Mouse (Mus musculus) neural tube, embryonic 12.5 days (tissue): ENCODE data around the gene Glo1. TPM values are rescaled to one million over a fixed set of nuclear protein-coding genes. Genes with fewer than 3 reads are reported as not detected.
"Not testable (repeated sequence)": the region's sequence is repeated elsewhere in the genome, so short reads cannot be mapped to it uniquely, and the experiment has no call there.

ENCODE experiments used
- ATAC-seq: fragments of 200-750 bp; cut with Nextera tagmentation; 2 replicates; pipeline ENCODE4 v1.8.0; 2017; ENCODE audit warnings: low read depth, mild to moderate bottlenecking, moderate TSS enrichment, moderate library complexity; ENCODE audit not compliant: low FRiP score
- H3K27ac ChIP-seq: fragments of 300-500 bp; sonication (generic); 2 replicates; pipeline ENCODE4 v1.5.1; 2016
- H3K27me3 ChIP-seq: fragments of 300-500 bp; sonication (generic); replicated peaks from 2 replicates; pipeline ENCODE4 v1.6.1; 2016; ENCODE audit warnings: mild to moderate bottlenecking
- H3K36me3 ChIP-seq: fragments of 300-500 bp; sonication (generic); 2 replicates; pipeline ENCODE4 v1.6.1; 2016; ENCODE audit warnings: mild to moderate bottlenecking
- H3K4me1 ChIP-seq: fragments of 300-500 bp; sonication (generic); 2 replicates; pipeline ENCODE4 v1.6.1; 2016
- H3K4me2 ChIP-seq: fragments of 300-500 bp; sonication (generic); replicated peaks from 2 replicates; pipeline ENCODE4 v1.6.1; 2016; ENCODE audit warnings: mild to moderate bottlenecking
- H3K4me3 ChIP-seq: fragments of 300-500 bp; sonication (generic); 2 replicates; pipeline ENCODE4 v1.5.1; 2016
- H3K9ac ChIP-seq: fragments of 300-500 bp; sonication (generic); 2 replicates; pipeline ENCODE4 v1.6.1; 2016; ENCODE audit warnings: mild to moderate bottlenecking
- H3K9me3 ChIP-seq: fragments of 300-500 bp; sonication (generic); 2 replicates; pipeline ENCODE4 v1.6.1; 2016; ENCODE audit warnings: mild to moderate bottlenecking
- WGBS: fragments of 180-500 bp; shearing (Covaris S2); methylation state at CpG from one replicate; pipeline ENCODE4 v1.1.7; 2016; 5-methylcytosine and 5-hydroxymethylcytosine counted together
- polyA plus RNA-seq: library from polyadenylated mRNA; unstranded; fragments of >200 nt; fragmentation: Nextera tagmentation; extraction: Ambion mirVana; gene quantifications from 2 replicates; pipeline ENCODE4 v1.2.1, GENCODE M21; 2016

Glo1 gene
- 183 and 190 TPM in 2 replicates for polyA plus RNA-seq

DNA sequence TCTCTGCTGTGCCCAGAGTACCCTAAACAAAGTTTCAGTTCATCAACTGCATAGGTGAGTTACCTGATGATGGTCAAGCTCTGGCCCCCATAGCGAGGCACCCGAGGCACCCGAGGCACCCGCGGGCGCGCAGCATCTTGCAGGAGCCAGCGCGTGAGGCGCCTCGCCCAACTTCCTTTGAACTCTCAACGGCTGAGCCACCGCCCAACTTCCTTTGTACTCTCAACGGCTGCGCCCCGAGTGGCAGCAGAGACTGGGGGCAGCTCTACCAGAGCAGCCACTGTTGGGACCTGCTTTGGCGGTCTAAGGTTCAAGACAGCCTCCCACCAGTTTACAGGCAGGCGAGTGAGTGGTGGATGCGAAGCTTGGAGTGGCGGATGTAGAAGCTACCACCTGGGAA lies at the start of gene Glo1:
TSS of gene Glo1 (minus strand) at position 153 of the 400 bp plus-strand sequence.
- not testable (repeated sequence) for H3K4me3 ChIP-seq, H3K4me2 ChIP-seq, H3K36me3 ChIP-seq, H3K27me3 ChIP-seq, H3K9me3 ChIP-seq, H3K27ac ChIP-seq, H3K9ac ChIP-seq, H3K4me1 ChIP-seq, ATAC-seq
- WGBS, result no CpG with 5 or more reads among the region's 20 CpGs

DNA sequence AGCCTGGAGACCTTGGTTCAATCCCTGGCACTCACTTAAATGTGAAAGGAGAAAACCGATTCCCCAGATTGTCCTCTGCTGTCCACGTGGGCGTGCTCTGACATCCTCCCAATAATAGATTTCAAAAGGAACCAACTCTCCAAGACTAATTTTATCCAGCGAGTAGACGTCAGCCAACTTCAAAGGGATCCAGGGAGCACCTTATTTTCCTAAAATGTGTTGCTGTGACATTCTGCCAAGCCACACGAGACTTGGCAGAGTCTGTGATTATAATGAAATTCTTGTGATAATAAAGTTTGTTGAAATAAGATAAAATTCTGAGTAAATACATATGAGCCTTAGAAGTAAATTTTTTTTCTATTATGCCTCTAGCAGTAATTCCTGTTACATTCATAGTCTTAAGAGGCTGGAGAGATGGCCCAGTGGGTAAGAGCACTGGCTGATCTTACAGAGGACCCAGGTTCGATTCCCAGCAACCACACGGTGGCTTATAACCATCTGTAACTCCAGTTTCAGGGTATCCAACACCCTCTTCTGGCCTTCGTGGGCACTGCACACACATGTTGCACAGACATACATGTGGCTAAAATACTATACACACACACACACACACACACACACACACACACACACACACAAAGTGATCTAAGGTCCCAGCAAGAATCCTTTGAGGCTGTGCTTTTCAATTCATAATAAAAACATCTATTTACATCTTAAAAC lies 48.5 kb upstream of the Glo1 start:
- no peak for ATAC-seq
- no peak overlapping the region for H3K4me2 ChIP-seq

DNA sequence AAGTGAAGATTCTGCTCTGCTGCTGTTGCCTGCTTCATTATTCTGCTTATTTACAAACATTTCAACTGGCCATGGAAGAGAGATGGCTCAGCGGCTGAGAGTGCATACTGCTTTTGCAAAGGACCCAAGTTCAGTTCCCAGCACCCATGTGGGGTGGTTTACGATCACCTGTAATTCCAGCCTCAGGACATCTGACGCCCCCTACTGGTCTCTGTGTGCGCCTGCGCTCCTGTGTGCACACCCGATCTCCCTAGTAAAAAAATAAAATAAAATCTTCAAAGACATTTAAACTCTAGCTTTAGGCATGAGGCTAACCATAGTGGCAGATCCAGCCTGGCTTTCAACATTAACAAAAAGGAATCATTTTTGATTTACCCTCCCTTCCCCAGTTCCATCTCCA lies 46.4 kb upstream of the Glo1 start:
- no peak for ATAC-seq
- no peaks in the 10 kb centered on the region for H3K4me1 ChIP-seq
- no peak overlapping the region for H3K27ac ChIP-seq
- H3K36me3 ChIP-seq, result no peaks in the 10 kb centered on the region
- H3K27me3 ChIP-seq, result no peaks in the 10 kb centered on the region
- H3K4me2 ChIP-seq, result no peak overlapping the region
- no peak overlapping the region for H3K9ac ChIP-seq
- no peaks in the 10 kb centered on the region for H3K9me3 ChIP-seq
- 92% methylated on average over 6 of the region's 6 CpGs for WGBS
- no peak overlapping the region for H3K4me3 ChIP-seq

More for the DNA sequence above, 48.5 kb upstream of the Glo1 start:
- Histone ChIP-seq H3K4me1 (no peaks in the 10 kb centered on the region), H3K27ac (no peak overlapping the region), H3K27me3 (no peaks in the 10 kb centered on the region), H3K4me3 (no peak overlapping the region), H3K36me3 (no peaks in the 10 kb centered on the region), H3K9me3 (no peaks in the 10 kb centered on the region), H3K9ac (no peak overlapping the region)
- WGBS, result 94% methylated on average over 9 of the region's 9 CpGs

DNA sequence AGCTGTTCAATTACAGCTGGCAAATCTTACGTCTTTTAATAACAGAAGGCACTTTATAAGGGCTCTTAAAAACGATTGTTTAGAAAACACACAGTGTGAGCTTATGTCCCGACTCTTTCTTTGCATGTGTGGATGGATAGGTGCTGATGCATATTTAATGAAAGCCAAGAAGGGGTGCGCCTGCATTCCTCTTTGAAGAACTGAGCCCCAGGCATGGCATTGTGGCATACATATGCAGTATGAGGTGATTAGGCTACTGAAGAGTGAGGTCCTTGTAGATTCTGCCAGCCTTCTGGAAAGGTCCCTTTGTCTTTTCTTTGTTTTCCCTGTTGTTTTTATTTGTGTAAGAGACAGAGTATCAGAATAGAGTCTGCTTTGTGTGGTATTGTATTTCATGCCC lies 45.9 kb upstream of the Glo1 start:
- no peaks in the 10 kb centered on the region for H3K27me3 ChIP-seq
- no peak for ATAC-seq
- H3K36me3 ChIP-seq, result no peaks in the 10 kb centered on the region
- no peak overlapping the region for H3K4me3 ChIP-seq
- WGBS, result 60% methylated on average over 4 of the region's 4 CpGs
- no peaks in the 10 kb centered on the region for H3K4me1 ChIP-seq
- H3K4me2 ChIP-seq, result no peak overlapping the region
- H3K27ac ChIP-seq, result no peak overlapping the region
- no peak overlapping the region for H3K9ac ChIP-seq
- H3K9me3 ChIP-seq, result no peaks in the 10 kb centered on the region

DNA sequence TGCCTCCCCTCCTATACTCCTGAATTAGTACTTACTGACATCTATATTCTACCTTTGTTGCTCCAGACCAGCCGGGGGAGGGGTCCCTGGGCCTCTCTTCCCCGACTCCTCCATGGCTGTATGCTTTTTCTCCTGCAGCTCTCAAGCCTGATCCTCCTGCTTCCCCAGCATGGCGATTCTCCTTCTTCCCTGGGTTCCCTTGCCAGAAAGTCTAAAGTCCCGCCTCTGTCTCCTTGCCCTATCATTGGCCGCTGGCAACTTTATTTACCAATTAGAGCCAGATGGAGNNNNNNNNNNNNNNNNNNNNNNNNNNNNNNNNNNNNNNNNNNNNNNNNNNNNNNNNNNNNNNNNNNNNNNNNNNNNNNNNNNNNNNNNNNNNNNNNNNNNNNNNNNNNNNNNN lies 38.2 kb upstream of the Glo1 start:
- no peak for ATAC-seq
- Histone ChIP-seq H3K4me1 (no peaks in the 10 kb centered on the region), H3K9me3 (0 out of 2 replicates have a peak, but pooled peaks cover 5% of the 10 kb centered on the region), H3K27ac (no peak overlapping the region), H3K4me2 (no peak overlapping the region), H3K4me3 (no peak overlapping the region), H3K27me3 (no peaks in the 10 kb centered on the region), H3K36me3 (no peaks in the 10 kb centered on the region), H3K9ac (no peak overlapping the region)
- 85% methylated on average over 5 of the region's 5 CpGs for WGBS

DNA sequence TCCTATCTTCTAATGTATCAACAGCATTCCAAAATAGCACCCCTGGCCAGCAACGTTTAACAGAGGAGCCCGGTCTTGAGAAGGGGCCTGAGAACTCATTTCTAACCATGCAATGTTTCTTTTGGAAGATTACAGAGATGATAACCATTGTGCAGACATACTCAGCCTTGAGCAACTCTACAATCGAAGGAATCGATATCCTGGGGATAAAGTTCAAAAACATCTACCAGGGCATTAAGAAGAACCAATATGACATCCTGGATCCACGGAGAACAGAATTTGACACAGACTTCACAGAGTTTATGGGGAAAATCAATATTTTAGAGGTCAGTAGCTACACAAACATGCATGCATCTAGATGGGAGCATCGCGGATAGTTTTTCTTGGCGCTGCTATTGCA lies 36.5 kb upstream of the Glo1 start:
- no peaks in the 10 kb centered on the region for H3K4me1 ChIP-seq
- H3K36me3 ChIP-seq, result no peaks in the 10 kb centered on the region
- no peak for ATAC-seq
- no peak overlapping the region for H3K4me2 ChIP-seq
- no peak overlapping the region for H3K9ac ChIP-seq
- WGBS, result 93% methylated on average over 8 of the region's 8 CpGs
- H3K27ac ChIP-seq, result no peak overlapping the region
- no peak overlapping the region for H3K4me3 ChIP-seq
- H3K27me3 ChIP-seq, result no peaks in the 10 kb centered on the region
- H3K9me3 ChIP-seq, result 0 out of 2 replicates have a peak, but pooled peaks cover 5% of the 10 kb centered on the region

DNA sequence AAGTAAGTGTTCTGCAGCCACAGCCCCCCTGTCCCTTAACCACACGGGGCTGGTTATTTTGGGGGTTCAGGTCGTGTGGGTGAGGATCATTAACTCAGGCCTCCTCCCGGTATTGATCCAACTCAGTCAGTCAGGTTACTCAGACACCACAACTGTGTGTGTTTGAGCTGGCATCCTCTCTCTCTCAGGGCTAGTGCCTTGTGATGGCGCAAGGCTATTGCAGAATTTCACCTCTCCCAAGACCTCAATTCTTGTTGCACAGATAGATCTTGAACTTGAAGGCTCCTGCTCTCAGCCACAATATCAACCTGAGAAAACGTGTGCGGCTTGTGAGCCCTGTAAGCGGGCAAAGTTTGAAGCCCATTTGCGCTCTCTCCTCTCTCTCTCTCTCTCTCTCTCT lies 35.5 kb upstream of the Glo1 start:
- H3K4me2 ChIP-seq, result no peak overlapping the region
- H3K36me3 ChIP-seq, result no peaks in the 10 kb centered on the region
- WGBS, result 77% methylated on average over 8 of the region's 8 CpGs
- no peaks in the 10 kb centered on the region for H3K4me1 ChIP-seq
- no peak overlapping the region for H3K9ac ChIP-seq
- no peak overlapping the region for H3K4me3 ChIP-seq
- H3K27ac ChIP-seq, result no peak overlapping the region
- H3K9me3 ChIP-seq, result 0 out of 2 replicates have a peak, but pooled peaks cover 5% of the 10 kb centered on the region
- no peaks in the 10 kb centered on the region for H3K27me3 ChIP-seq
- no peak for ATAC-seq

DNA sequence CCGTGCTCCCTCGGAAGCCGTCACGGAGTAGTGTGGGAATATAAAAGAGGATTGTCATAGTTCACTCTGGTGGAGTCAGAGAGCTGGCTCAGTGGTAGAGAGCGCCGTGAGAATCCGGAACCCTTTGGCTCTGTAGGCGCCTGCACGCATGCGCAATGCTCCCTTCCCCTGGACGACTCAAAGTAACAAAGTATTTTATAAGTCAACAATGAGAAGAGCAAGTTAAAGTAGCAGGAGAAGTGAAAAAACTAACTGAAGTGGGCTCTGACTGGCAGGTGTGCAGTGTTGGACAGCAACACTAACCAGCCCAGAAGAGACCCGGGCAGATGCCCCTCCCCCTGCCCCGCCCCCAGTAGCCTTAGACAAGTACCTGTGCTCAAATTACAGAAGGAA lies 31.5 kb upstream of the Glo1 start:
- peak; percentile 53; the same call in 1 of the 2 replicates for ATAC-seq
- no peaks in the 10 kb centered on the region for H3K36me3 ChIP-seq
- H3K27me3 ChIP-seq, result no peaks in the 10 kb centered on the region
- peak overlapping the region; percentile 55 for H3K4me2 ChIP-seq
- no peak overlapping the region for H3K27ac ChIP-seq
- no peaks in the 10 kb centered on the region for H3K9me3 ChIP-seq
- WGBS, result 13% methylated on average over 13 of the region's 13 CpGs
- H3K4me3 ChIP-seq, result peak overlapping the region; percentile 16
- H3K4me1 ChIP-seq, result no peaks in the 10 kb centered on the region
- no peak overlapping the region for H3K9ac ChIP-seq

DNA sequence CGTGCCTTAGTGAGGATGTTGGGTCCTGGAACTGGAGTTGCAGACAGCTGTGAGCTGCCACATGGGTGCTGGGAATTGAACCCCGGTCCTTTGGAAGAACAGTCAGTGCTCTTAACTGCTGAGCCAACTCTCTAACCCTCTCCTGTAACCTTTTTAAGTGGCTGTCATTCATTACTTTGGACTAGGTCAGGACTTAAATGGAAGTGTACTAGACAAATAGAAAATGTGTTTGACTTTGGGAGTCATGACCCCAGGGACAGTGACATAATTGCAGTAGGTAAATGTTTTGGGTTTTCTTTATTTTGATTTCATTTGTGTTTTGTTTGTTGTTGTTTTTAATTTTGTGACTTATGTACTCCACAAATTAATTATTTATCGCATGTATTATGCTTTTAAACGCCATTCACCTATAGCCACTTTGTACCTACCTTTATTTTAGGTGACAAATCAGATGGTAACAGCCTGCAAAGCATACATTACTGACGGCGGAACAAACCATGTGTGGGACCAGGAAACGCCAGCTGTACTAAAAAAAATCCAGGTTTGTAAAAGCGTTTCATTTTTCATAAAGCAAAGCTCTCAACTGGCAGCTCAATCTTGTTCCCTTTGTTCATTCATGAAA lies 31.0 kb upstream of the Glo1 start:
- Histone ChIP-seq H3K9me3 (0 out of 2 replicates have a peak, but pooled peaks cover under 1% of the 10 kb centered on the region), H3K4me3 (peak overlapping the region; percentile 16), H3K4me1 (no peaks in the 10 kb centered on the region), H3K36me3 (no peaks in the 10 kb centered on the region), H3K9ac (no peak overlapping the region), H3K4me2 (peak overlapping the region; percentile 55), H3K27ac (no peak overlapping the region), H3K27me3 (no peaks in the 10 kb centered on the region)
- no peak for ATAC-seq
- 60% methylated on average over 8 of the region's 8 CpGs for WGBS

DNA sequence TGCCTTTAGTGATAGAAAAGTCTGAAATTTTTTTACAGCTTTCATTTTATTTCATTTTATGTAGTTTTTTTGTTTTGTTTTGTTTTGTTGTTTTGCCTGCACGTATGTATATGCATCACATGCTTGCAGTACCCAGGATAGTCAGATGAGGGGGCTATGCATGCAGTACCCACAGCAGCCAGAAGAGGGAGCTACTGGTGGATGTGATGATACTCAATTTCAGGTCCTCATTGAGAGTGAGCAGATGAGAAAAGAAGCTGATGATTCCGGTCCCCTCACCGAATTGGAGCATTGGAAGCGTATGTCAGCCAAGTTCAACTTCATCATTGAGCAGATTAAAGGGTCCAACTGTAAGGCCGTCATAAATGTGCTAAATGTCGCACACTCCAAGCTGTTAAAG lies 26.3 kb upstream of the Glo1 start:
- 98% methylated on average over 6 of the region's 6 CpGs for WGBS
- ATAC-seq, result no peak
- 0 out of 2 replicates have a peak, but pooled peaks cover 4% of the 10 kb centered on the region for H3K9me3 ChIP-seq

DNA sequence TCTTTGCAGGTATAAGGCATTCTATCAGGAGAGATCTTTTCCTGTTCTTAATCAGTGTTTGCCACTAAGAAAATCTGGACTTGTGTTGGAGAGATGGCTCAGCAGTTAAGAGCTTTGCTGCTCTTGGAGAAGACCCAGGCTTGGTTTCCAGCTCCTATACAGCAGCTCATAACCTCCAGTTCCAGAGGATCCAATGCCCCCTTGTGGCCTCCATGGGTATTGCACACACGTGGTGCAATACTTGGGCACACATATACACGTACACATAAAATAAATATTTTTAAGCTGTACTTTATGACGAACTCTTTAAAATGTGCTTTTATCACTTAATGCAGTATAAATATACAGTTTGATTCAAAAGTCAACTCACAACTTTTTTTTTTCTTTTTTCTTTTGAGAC lies 22.1 kb upstream of the Glo1 start:
- Histone ChIP-seq H3K9ac (no peak overlapping the region), H3K27me3 (no peaks in the 10 kb centered on the region), H3K4me2 (no peak overlapping the region), H3K4me3 (no peak overlapping the region), H3K27ac (no peak overlapping the region), H3K4me1 (no peaks in the 10 kb centered on the region), H3K9me3 (0 out of 2 replicates have a peak, but pooled peaks cover 4% of the 10 kb centered on the region), H3K36me3 (no peaks in the 10 kb centered on the region)
- no peak for ATAC-seq
- 96% methylated on average over 3 of the region's 3 CpGs for WGBS

More for the DNA sequence above, 26.3 kb upstream of the Glo1 start:
- Histone ChIP-seq H3K4me2 (no peak overlapping the region), H3K4me3 (no peak overlapping the region), H3K36me3 (no peaks in the 10 kb centered on the region), H3K27ac (no peak overlapping the region), H3K9ac (no peak overlapping the region), H3K4me1 (no peaks in the 10 kb centered on the region), H3K27me3 (no peaks in the 10 kb centered on the region)

DNA sequence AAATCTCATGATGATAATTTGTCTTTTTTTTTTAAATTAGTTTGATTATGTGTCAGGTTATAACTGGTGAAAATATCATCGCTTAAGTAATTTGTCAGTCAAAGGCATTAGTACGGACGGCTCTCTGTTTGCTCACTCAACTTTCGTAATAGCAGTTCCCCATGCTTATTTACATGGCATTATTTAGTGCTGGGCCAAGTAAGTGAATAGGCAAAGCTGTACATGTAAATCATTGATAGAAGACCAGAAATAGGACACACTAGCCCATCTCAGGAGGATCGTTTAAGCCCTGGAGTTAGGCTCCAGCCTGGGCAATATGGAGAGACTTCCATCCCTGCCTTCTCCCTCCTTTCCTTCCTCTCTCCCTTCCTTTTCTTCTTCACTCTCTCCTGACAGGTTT lies 14.2 kb upstream of the Glo1 start:
- ATAC-seq, result no peak
- 94% methylated on average over 5 of the region's 5 CpGs for WGBS
- Histone ChIP-seq H3K27me3 (no peaks in the 10 kb centered on the region), H3K36me3 (no peaks in the 10 kb centered on the region), H3K27ac (no peak overlapping the region), H3K4me1 (no peaks in the 10 kb centered on the region), H3K9ac (no peak overlapping the region), H3K9me3 (no peaks in the 10 kb centered on the region), H3K4me2 (no peak overlapping the region), H3K4me3 (no peak overlapping the region)

DNA sequence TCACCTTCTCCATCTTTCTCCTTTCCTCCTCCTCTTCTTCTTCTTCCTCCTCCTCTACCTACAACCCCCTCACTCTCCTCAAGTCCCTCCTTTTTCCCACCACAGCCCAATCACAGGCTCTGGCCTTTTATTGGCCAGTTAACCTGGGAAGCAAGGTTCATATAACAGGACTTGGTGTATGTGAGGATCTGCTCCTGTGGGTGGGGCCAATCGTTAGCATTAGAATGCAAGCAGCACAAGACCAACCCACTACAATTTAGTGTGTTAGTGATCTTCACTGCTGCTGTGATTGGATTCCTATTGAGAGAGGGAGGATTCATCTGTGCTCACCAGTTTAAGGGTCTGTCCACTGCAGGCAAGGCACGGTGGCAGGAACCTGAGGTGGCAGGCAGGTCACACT lies 12.3 kb upstream of the Glo1 start:
- no peak overlapping the region for H3K4me3 ChIP-seq
- no peaks in the 10 kb centered on the region for H3K9me3 ChIP-seq
- no peak overlapping the region for H3K9ac ChIP-seq
- H3K36me3 ChIP-seq, result no peaks in the 10 kb centered on the region
- H3K4me2 ChIP-seq, result no peak overlapping the region
- 46% methylated on average over 2 of the region's 2 CpGs for WGBS
- H3K27me3 ChIP-seq, result no peaks in the 10 kb centered on the region
- no peak overlapping the region for H3K27ac ChIP-seq
- no peak for ATAC-seq
- H3K4me1 ChIP-seq, result no peaks in the 10 kb centered on the region
